Mouse (Mus musculus) C2C12 (cell line): Measurements from ENCODE around the gene Uqcc3. TPM values are rescaled to one million over a fixed set of nuclear protein-coding genes. Genes with fewer than 3 reads are reported as not detected.

Source experiments
- H3K27me3 ChIP-seq: one replicate; pipeline ENCODE4 v1.6.1; 2011; ENCODE audit not compliant: control insufficient read depth, insufficient read depth, insufficient read length
- H3K36me3 ChIP-seq: one replicate; pipeline ENCODE4 v1.6.1; 2011; ENCODE audit not compliant: control insufficient read depth, insufficient read depth
- H3K4me3 ChIP-seq: one replicate; pipeline ENCODE4 v1.5.1; 2011; ENCODE audit warnings: mild to moderate bottlenecking, control low read depth; ENCODE audit not compliant: poor library complexity, insufficient read depth, severe bottlenecking
- H3K79me2 ChIP-seq: one replicate; pipeline ENCODE4 v1.6.1; 2011; ENCODE audit not compliant: control insufficient read depth, insufficient read depth
- H3K79me3 ChIP-seq: one replicate; pipeline ENCODE4 v1.6.1; 2011; ENCODE audit warnings: low read depth, control low read depth
- H3ac ChIP-seq: one replicate; pipeline ENCODE3; 2011; ENCODE audit warnings: low read depth; ENCODE audit not compliant: control insufficient read depth, insufficient read length
- CEBPB ChIP-seq: IDR thresholded peaks from one replicate; pipeline ENCODE4 v1.6.1; 2011; ENCODE audit warnings: low read depth, mild to moderate bottlenecking, control low read depth, moderate library complexity
- CTCF ChIP-seq: IDR thresholded peaks from one replicate; pipeline ENCODE4 v1.5.1; 2011; ENCODE audit not compliant: control insufficient read depth, insufficient read depth, insufficient read length
- FOSL1 ChIP-seq: IDR thresholded peaks from one replicate; pipeline ENCODE4 v1.8.0; 2011; ENCODE audit warnings: mild to moderate bottlenecking, low read length; ENCODE audit not compliant: poor library complexity, insufficient read depth, severe bottlenecking
- MAX ChIP-seq: IDR thresholded peaks from one replicate; pipeline ENCODE4 v1.6.1; 2011; ENCODE audit warnings: mild to moderate bottlenecking, control low read depth
- MYOD1 ChIP-seq: IDR thresholded peaks from one replicate; pipeline ENCODE4 v1.6.1; 2011; ENCODE audit warnings: low read depth; ENCODE audit not compliant: control insufficient read depth, insufficient read length
- MYOG ChIP-seq: IDR thresholded peaks from one replicate; pipeline ENCODE4 v1.6.1; 2011; ENCODE audit not compliant: control insufficient read depth, insufficient read length; ENCODE audit errors: extremely low read depth
- USF1 ChIP-seq: IDR thresholded peaks from one replicate; pipeline ENCODE4 v1.6.1; 2011; ENCODE audit warnings: low read depth, mild to moderate bottlenecking, control low read depth, moderate library complexity
- polyA plus RNA-seq: library from polyadenylated mRNA; unstranded; fragments of >200 nt; fragmentation: generic; extraction: Trizol; gene quantifications from one replicate; pipeline ENCODE4 v1.2.1, GENCODE M21; 2012; ENCODE audit warnings: missing spikeins

Uqcc3 gene
- polyA plus RNA-seq, 1 experiment: 34.4 TPM

GRCm38 (mm10) chr19:8914212-8914611 lies 33.5 kb upstream of the Uqcc3 start:
- Histone ChIP-seq H3ac (no peak overlapping the region), H3K36me3 (peaks cover 80% of the 10 kb centered on the region), H3K4me3 (no peak overlapping the region), H3K79me2 (no peaks in the 10 kb centered on the region), H3K27me3 (no peaks in the 10 kb centered on the region), H3K79me3 (no peaks in the 10 kb centered on the region)
- TF ChIP-seq MYOD1 (no peak), CEBPB (no peak), CTCF (no peak), MAX (no peak), MYOG (no peak), USF1 (no peak), FOSL1 (no peak)

GRCm38 (mm10) chr19:8911810-8912209 lies 31.1 kb upstream of the Uqcc3 start:
- Histone ChIP-seq H3K36me3 (peaks cover 100% of the 10 kb centered on the region), H3K4me3 (no peak overlapping the region), H3K27me3 (no peaks in the 10 kb centered on the region), H3K79me2 (no peaks in the 10 kb centered on the region), H3ac (no peak overlapping the region), H3K79me3 (peaks cover 3% of the 10 kb centered on the region)
- TF ChIP-seq USF1 (no peak), MYOG (no peak), CTCF (no peak), FOSL1 (no peak), MAX (no peak), CEBPB (no peak), MYOD1 (no peak)

DNA sequence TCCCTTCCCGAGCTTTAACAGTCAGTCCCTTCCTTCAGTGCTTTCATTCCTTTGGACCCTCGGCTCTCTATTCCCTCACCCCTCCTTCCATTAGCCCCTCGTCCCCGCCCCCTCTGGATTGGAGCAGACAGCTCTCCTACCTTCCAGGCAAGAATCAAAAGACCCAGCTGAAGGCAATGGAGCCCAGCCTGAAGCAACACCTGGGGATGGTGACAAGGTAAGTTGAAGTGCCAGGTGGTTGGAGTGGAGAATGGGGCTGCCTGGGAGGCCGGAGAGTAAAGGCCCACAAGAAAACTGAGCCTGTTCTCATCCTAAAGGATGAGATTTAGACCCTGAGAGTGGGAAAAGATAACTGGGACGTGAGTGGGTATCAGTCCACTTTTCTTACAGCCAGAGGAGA lies 27.8 kb upstream of the Uqcc3 start:
- Histone ChIP-seq H3K4me3 (no peak overlapping the region), H3K79me3 (peaks cover 3% of the 10 kb centered on the region), H3ac (no peak overlapping the region), H3K36me3 (peaks cover 96% of the 10 kb centered on the region), H3K79me2 (no peaks in the 10 kb centered on the region), H3K27me3 (no peaks in the 10 kb centered on the region)
- TF ChIP-seq CEBPB: no peak
- TF ChIP-seq CTCF: no peak
- no peak for TF ChIP-seq MAX
- TF ChIP-seq FOSL1: no peak
- no peak for TF ChIP-seq MYOD1
- TF ChIP-seq MYOG: no peak
- TF ChIP-seq USF1: no peak

DNA sequence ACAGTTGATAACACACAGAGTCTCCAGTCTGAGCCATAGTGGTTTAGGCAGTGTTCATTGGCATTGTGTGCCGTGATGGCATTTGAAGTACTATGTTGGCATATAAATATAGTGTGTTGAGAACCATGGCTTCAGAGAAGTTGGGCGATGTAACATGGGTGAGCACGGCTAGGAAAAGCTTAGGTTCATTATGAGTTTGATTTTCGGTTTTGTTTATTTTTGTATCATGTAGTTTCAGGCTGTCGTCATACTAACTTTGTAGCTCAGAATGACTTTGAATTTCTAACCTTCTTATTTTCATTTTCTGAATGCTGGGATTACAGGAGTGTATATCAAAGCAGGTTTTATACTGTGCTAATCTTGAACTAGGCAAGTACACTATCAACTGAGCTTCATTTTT lies 22.7 kb upstream of the Uqcc3 start:
- H3K79me3 ChIP-seq: peaks cover 39% of the 10 kb centered on the region
- H3K4me3 ChIP-seq: no peak overlapping the region
- no peaks in the 10 kb centered on the region for H3K27me3 ChIP-seq
- no peak for TF ChIP-seq MYOD1
- TF ChIP-seq USF1: no peak
- no peak for TF ChIP-seq MAX
- TF ChIP-seq FOSL1: no peak
- TF ChIP-seq MYOG: no peak
- TF ChIP-seq CTCF: no peak
- TF ChIP-seq CEBPB: no peak
- peaks cover 74% of the 10 kb centered on the region for H3K36me3 ChIP-seq
- peaks cover 44% of the 10 kb centered on the region for H3K79me2 ChIP-seq
- no peak overlapping the region for H3ac ChIP-seq

DNA sequence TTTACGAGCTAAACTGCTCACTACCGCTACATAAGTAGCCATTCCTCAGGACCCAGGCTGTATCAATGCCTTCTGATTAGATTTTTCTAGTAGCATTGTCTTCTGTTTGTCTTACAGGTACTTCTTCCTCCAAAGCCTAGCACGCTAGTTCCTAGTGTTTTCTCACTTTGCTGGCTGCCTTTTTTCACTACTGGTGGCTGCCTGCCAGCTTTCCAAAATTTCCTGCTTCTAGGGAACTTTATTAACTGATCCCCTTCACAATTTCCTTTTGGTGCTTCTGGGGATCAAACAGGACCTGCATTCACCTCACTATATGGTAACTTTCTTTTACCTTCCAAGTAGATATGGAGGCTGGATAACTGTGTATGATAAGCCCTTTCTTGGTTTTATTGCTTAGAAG lies 18.4 kb upstream of the Uqcc3 start:
- Histone ChIP-seq H3ac (peak overlapping the region; percentile 1), H3K27me3 (no peaks in the 10 kb centered on the region), H3K36me3 (peaks cover 66% of the 10 kb centered on the region), H3K4me3 (peak overlapping the region; percentile 100), H3K79me2 (peaks cover 83% of the 10 kb centered on the region), H3K79me3 (peaks cover 61% of the 10 kb centered on the region)
- TF ChIP-seq FOSL1 (no peak), MYOD1 (no peak), MYOG (no peak)

GRCm38 (mm10) chr19:8898576-8898975 lies 17.9 kb upstream of the Uqcc3 start:
- peaks cover 66% of the 10 kb centered on the region for H3K79me3 ChIP-seq
- peaks cover 61% of the 10 kb centered on the region for H3K36me3 ChIP-seq

More at GRCm38 (mm10) chr19:8898576-8898975, 17.9 kb upstream of the Uqcc3 start:
- Histone ChIP-seq H3K4me3 (peak overlapping the region; percentile 100), H3K79me2 (peaks cover 88% of the 10 kb centered on the region), H3ac (peak overlapping the region; percentile 99), H3K27me3 (no peaks in the 10 kb centered on the region)
- TF ChIP-seq MAX: no peak
- TF ChIP-seq CEBPB: no peak
- no peak for TF ChIP-seq CTCF
- TF ChIP-seq USF1: no peak
- TF ChIP-seq FOSL1: no peak
- TF ChIP-seq MYOD1: no peak
- TF ChIP-seq MYOG: no peak
